Mouse (Mus musculus) neural tube, embryonic 12.5 days (tissue): Measurements from ENCODE around the gene Agap3. TPM values are rescaled to one million over a fixed set of nuclear protein-coding genes. Genes with fewer than 3 reads are reported as not detected.

Experiments used
- ATAC-seq: fragments of 200-750 bp; cut with Nextera tagmentation; 2 replicates; pipeline ENCODE4 v1.8.0; 2017; ENCODE audit warnings: low read depth, mild to moderate bottlenecking, moderate TSS enrichment, moderate library complexity; ENCODE audit not compliant: low FRiP score
- H3K27ac ChIP-seq: fragments of 300-500 bp; sonication (generic); 2 replicates; pipeline ENCODE4 v1.5.1; 2016
- H3K27me3 ChIP-seq: fragments of 300-500 bp; sonication (generic); replicated peaks from 2 replicates; pipeline ENCODE4 v1.6.1; 2016; ENCODE audit warnings: mild to moderate bottlenecking
- H3K36me3 ChIP-seq: fragments of 300-500 bp; sonication (generic); 2 replicates; pipeline ENCODE4 v1.6.1; 2016; ENCODE audit warnings: mild to moderate bottlenecking
- H3K4me1 ChIP-seq: fragments of 300-500 bp; sonication (generic); 2 replicates; pipeline ENCODE4 v1.6.1; 2016
- H3K4me2 ChIP-seq: fragments of 300-500 bp; sonication (generic); replicated peaks from 2 replicates; pipeline ENCODE4 v1.6.1; 2016; ENCODE audit warnings: mild to moderate bottlenecking
- H3K4me3 ChIP-seq: fragments of 300-500 bp; sonication (generic); 2 replicates; pipeline ENCODE4 v1.5.1; 2016
- H3K9ac ChIP-seq: fragments of 300-500 bp; sonication (generic); 2 replicates; pipeline ENCODE4 v1.6.1; 2016; ENCODE audit warnings: mild to moderate bottlenecking
- H3K9me3 ChIP-seq: fragments of 300-500 bp; sonication (generic); 2 replicates; pipeline ENCODE4 v1.6.1; 2016; ENCODE audit warnings: mild to moderate bottlenecking
- WGBS: fragments of 180-500 bp; shearing (Covaris S2); methylation state at CpG from one replicate; pipeline ENCODE4 v1.1.7; 2016; 5-methylcytosine and 5-hydroxymethylcytosine counted together
- polyA plus RNA-seq: library from polyadenylated mRNA; unstranded; fragments of >200 nt; fragmentation: Nextera tagmentation; extraction: Ambion mirVana; gene quantifications from 2 replicates; pipeline ENCODE4 v1.2.1, GENCODE M21; 2016

The Agap3 gene
- polyA plus RNA-seq, 1 experiment from 2014 or later, result 113 TPM

GRCm38 (mm10) chr5:24423129-24424003, 28.6 kb upstream of the Agap3 start, which contains the start of the genes Cdk5 and Slc4a2:
Cdk5 (minus strand) TSS chr5:24423530.
Slc4a2 (plus strand) TSS chr5:24423837.
- H3K9ac ChIP-seq, result peak within 1 kb of the TSS; percentile 70
- H3K4me1 ChIP-seq, result peaks cover 50% of the 10 kb centered on the region
- H3K9me3 ChIP-seq, result no peaks in the 10 kb centered on the region
- H3K4me2 ChIP-seq, result peak within 1 kb of the TSS; percentile 86
- under 1% methylated on average over 46 of the region's 46 CpGs for WGBS
- ATAC-seq, result peak; percentile 94
- peak within 1 kb of the TSS; percentile 81 for H3K27ac ChIP-seq
- peaks cover 26% of the 10 kb centered on the region for H3K36me3 ChIP-seq
- 0 out of 2 replicates have a peak, but pooled peaks cover 3% of the 10 kb centered on the region for H3K27me3 ChIP-seq
- H3K4me3 ChIP-seq, result peak within 1 kb of the TSS; percentile 54

GRCm38 (mm10) chr5:24424004-24424781, 27.8 kb upstream of the Agap3 start:
- peak overlapping the region; percentile 86 for H3K4me2 ChIP-seq
- H3K4me3 ChIP-seq, result peak overlapping the region; percentile 45
- WGBS, result 17% methylated on average over 21 of the region's 21 CpGs
- H3K4me1 ChIP-seq, result peaks cover 54% of the 10 kb centered on the region
- 0 out of 2 replicates have a peak, but pooled peaks cover 3% of the 10 kb centered on the region for H3K27me3 ChIP-seq
- H3K9ac ChIP-seq, result peak overlapping the region; percentile 70
- no peaks in the 10 kb centered on the region for H3K9me3 ChIP-seq
- peaks cover 17% of the 10 kb centered on the region for H3K36me3 ChIP-seq
- ATAC-seq, result peak; percentile 14
- peak overlapping the region; percentile 81 for H3K27ac ChIP-seq

- Histone ChIP-seq H3K9ac (peak overlapping the region; percentile 64), H3K4me1 (peaks cover 54% of the 10 kb centered on the region), H3K9me3 (no peaks in the 10 kb centered on the region), H3K27ac (no peak overlapping the region), H3K36me3 (peaks cover 17% of the 10 kb centered on the region), H3K4me3 (peak overlapping the region; percentile 52), H3K4me2 (peak overlapping the region; percentile 86), H3K27me3 (0 out of 2 replicates have a peak, but pooled peaks cover 3% of the 10 kb centered on the region)
- ATAC-seq, result no peak
- WGBS, result under 1% methylated on average over 59 of the region's 60 CpGs
Measured at GRCm38 (mm10) chr5:24424861-24425411, 27.0 kb upstream of the Agap3 start.

- Histone ChIP-seq H3K4me3 (peak overlapping the region; percentile 52), H3K9me3 (no peaks in the 10 kb centered on the region), H3K36me3 (peaks cover 17% of the 10 kb centered on the region; the same call in 1 of the 2 replicates), H3K9ac (peak overlapping the region; percentile 64), H3K4me2 (peak overlapping the region; percentile 86), H3K27ac (no peak overlapping the region), H3K4me1 (peaks cover 54% of the 10 kb centered on the region), H3K27me3 (0 out of 2 replicates have a peak, but pooled peaks cover 3% of the 10 kb centered on the region)
- under 1% methylated on average over 27 of the region's 30 CpGs for WGBS
- ATAC-seq, result no peak
Measured at GRCm38 (mm10) chr5:24425421-24426036, 26.4 kb upstream of the Agap3 start.

- Histone ChIP-seq H3K36me3 (peaks cover 18% of the 10 kb centered on the region), H3K4me1 (peaks cover 54% of the 10 kb centered on the region), H3K9ac (peak overlapping the region; percentile 64), H3K9me3 (no peaks in the 10 kb centered on the region), H3K27me3 (0 out of 2 replicates have a peak, but pooled peaks cover 3% of the 10 kb centered on the region), H3K4me3 (peak overlapping the region; percentile 52), H3K27ac (no peak overlapping the region), H3K4me2 (peak overlapping the region; percentile 86)
- ATAC-seq, result no peak
- WGBS, result 1% methylated on average over 10 of the region's 10 CpGs
Measured at GRCm38 (mm10) chr5:24426037-24426432, 25.9 kb upstream of the Agap3 start.

GRCm38 (mm10) chr5:24426556-24427284, 25.3 kb upstream of the Agap3 start:
- H3K9me3 ChIP-seq, result no peaks in the 10 kb centered on the region
- H3K36me3 ChIP-seq, result peaks cover 25% of the 10 kb centered on the region
- ATAC-seq, result no peak
- H3K4me2 ChIP-seq, result peak overlapping the region; percentile 86
- peak overlapping the region; percentile 52; the same call in 1 of the 2 replicates for H3K4me3 ChIP-seq
- 0 out of 2 replicates have a peak overlapping the region, but pooled peaks have one; percentile 64 for H3K9ac ChIP-seq
- 12% methylated on average over 9 of the region's 9 CpGs for WGBS
- H3K4me1 ChIP-seq, result peaks cover 54% of the 10 kb centered on the region
- 0 out of 2 replicates have a peak, but pooled peaks cover 3% of the 10 kb centered on the region for H3K27me3 ChIP-seq
- no peak overlapping the region for H3K27ac ChIP-seq

- Histone ChIP-seq H3K4me2 (peak overlapping the region; percentile 86), H3K9me3 (no peaks in the 10 kb centered on the region), H3K36me3 (peaks cover 30% of the 10 kb centered on the region), H3K27me3 (0 out of 2 replicates have a peak, but pooled peaks cover 3% of the 10 kb centered on the region), H3K9ac (no peak overlapping the region), H3K4me3 (no peak overlapping the region), H3K27ac (no peak overlapping the region), H3K4me1 (peaks cover 54% of the 10 kb centered on the region)
- WGBS, result 9% methylated on average over 12 of the region's 12 CpGs
- no peak for ATAC-seq
Measured at GRCm38 (mm10) chr5:24427285-24427633, 24.7 kb upstream of the Agap3 start.

- Histone ChIP-seq H3K27ac (no peak overlapping the region), H3K4me3 (no peak overlapping the region), H3K9me3 (no peaks in the 10 kb centered on the region), H3K4me2 (peak overlapping the region; percentile 86), H3K9ac (no peak overlapping the region), H3K27me3 (0 out of 2 replicates have a peak, but pooled peaks cover 3% of the 10 kb centered on the region), H3K36me3 (peaks cover 38% of the 10 kb centered on the region), H3K4me1 (peaks cover 49% of the 10 kb centered on the region)
- no peak for ATAC-seq
- 3% methylated on average over 15 of the region's 15 CpGs for WGBS
Measured at GRCm38 (mm10) chr5:24427981-24428402, 24.0 kb upstream of the Agap3 start.

GRCm38 (mm10) chr5:24428596-24428995, 23.4 kb upstream of the Agap3 start:
- Histone ChIP-seq H3K9me3 (no peaks in the 10 kb centered on the region), H3K9ac (no peak overlapping the region), H3K4me2 (peak overlapping the region; percentile 86), H3K27ac (no peak overlapping the region), H3K4me3 (no peak overlapping the region), H3K36me3 (peaks cover 43% of the 10 kb centered on the region), H3K4me1 (peaks cover 48% of the 10 kb centered on the region), H3K27me3 (0 out of 2 replicates have a peak, but pooled peaks cover 3% of the 10 kb centered on the region)
- WGBS, result 13% methylated on average over 9 of the region's 9 CpGs
- no peak for ATAC-seq

- Histone ChIP-seq H3K27me3 (no peaks in the 10 kb centered on the region), H3K9me3 (no peaks in the 10 kb centered on the region), H3K4me1 (no peaks in the 10 kb centered on the region), H3K9ac (no peak overlapping the region), H3K27ac (no peak overlapping the region), H3K36me3 (peaks cover 84% of the 10 kb centered on the region), H3K4me2 (no peak overlapping the region), H3K4me3 (no peak overlapping the region)
- no peak for ATAC-seq
- 94% methylated on average over 8 of the region's 8 CpGs for WGBS
Measured at GRCm38 (mm10) chr5:24433993-24434392, 18.0 kb upstream of the Agap3 start.

GRCm38 (mm10) chr5:24441187-24441586, 10.8 kb upstream of the Agap3 start:
- WGBS, result 91% methylated on average over 8 of the region's 8 CpGs
- no peak for ATAC-seq
- Histone ChIP-seq H3K4me1 (peaks cover 17% of the 10 kb centered on the region), H3K27me3 (no peaks in the 10 kb centered on the region), H3K9me3 (no peaks in the 10 kb centered on the region), H3K9ac (no peak overlapping the region), H3K4me3 (no peak overlapping the region), H3K27ac (no peak overlapping the region), H3K36me3 (peaks cover 58% of the 10 kb centered on the region), H3K4me2 (no peak overlapping the region)
